Mouse (Mus musculus) brain, embryonic 14.5 days (tissue): ENCODE measurements around the gene Tmem136. TPM values are rescaled to one million over a fixed set of nuclear protein-coding genes. Genes with fewer than 3 reads are reported as not detected.

Experiments used
- DNase-seq: peaks from one replicate; pipeline ENCODE4 v3.0.0-alpha.2; 2011; ENCODE audit warnings: low read depth
- CTCF ChIP-seq: fragments of 200-500 bp; IDR thresholded peaks from 2 replicates; pipeline ENCODE4 v1.5.1; 2012; ENCODE audit warnings: inconsistent platforms, mild to moderate bottlenecking, moderate library complexity, borderline replicate concordance; ENCODE audit not compliant: insufficient read depth, insufficient read length; ENCODE audit errors: extremely low read depth
- POLR2A ChIP-seq: fragments of 200-500 bp; IDR thresholded peaks from 2 replicates; pipeline ENCODE4 v1.6.1; 2012; ENCODE audit warnings: mild to moderate bottlenecking, inconsistent platforms, borderline replicate concordance; ENCODE audit not compliant: poor library complexity, insufficient read depth, insufficient read length, severe bottlenecking; ENCODE audit errors: extremely low read depth
- polyA plus RNA-seq: library from polyadenylated mRNA; depleted of rRNA; stranded (reverse); fragments of >200 nt; gene quantifications from 2 replicates; pipeline ENCODE4 v1.2.3, GENCODE M21; 2012

The Tmem136 gene
- polyA plus RNA-seq, 1 experiment = 22.0 TPM

GRCm38 (mm10) chr9:43106426-43107186 lies 9.8 kb downstream of the Tmem136 start:
- peak; percentile 33 for DNase-seq
- TF ChIP-seq POLR2A (no peak), CTCF (no peak)

GRCm38 (mm10) chr9:43105664-43106361 lies 10.6 kb downstream of the Tmem136 start:
- no peak for TF ChIP-seq CTCF
- peak; percentile 51 for TF ChIP-seq POLR2A
- peak; percentile 98 for DNase-seq

DNA sequence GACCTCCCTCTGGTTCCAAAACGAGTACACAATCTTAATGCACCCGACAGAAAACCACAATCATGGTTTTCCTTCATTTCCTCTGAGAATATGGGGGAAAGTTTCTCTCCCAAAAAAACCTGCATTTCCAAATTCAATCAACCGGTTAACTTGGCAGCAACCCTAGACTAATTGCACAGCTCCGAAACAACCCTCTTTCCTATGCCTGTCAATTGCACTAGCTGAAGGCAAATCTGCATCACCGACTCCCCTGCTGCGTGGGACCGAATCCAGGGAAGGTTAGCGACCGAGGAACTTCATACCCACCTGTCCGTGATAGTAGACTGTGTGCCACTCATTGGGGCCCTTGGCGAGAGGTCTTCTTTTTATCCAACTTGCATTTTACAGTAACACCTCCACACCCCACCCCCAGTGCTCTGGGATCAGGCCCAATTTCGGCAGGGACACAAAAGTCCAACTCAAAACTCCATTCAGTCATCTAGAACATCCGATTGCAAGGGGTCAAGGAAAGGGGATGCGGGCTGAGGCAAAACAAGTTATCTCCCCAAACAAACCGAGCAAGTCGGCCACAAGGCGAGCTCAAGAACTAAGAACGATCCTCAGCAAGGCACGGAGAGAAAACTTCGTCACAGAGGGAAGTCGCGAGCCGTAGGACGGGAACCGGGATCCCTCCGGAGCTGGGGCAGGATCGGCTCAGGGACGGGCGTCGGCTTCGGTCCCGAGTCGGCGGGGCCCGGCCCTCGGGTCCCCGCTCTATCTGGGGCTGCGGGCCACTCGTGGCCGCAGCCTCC lies 11.3 kb downstream of the Tmem136 start:
- DNase-seq = peak; percentile 76
- TF ChIP-seq POLR2A = no peak
- no peak for TF ChIP-seq CTCF

DNA sequence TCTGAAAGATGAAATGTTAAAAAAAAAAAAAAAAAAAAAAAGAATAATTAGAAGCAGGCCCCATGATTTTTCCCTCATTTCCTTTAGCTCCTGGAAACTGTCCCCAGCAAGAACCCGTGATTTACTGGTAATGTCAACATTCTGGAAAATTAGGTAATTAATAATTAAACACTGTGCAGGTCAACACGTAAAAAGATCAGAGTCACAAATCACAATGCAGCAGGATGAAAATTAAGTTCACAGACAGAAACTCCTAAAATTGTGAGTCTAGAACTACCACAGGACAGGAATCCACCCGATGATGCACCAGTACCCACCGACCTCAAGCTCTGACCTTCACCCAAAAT lies 11.9 kb downstream of the Tmem136 start:
- no peak for DNase-seq
- TF ChIP-seq POLR2A = no peak
- TF ChIP-seq CTCF = no peak

DNA sequence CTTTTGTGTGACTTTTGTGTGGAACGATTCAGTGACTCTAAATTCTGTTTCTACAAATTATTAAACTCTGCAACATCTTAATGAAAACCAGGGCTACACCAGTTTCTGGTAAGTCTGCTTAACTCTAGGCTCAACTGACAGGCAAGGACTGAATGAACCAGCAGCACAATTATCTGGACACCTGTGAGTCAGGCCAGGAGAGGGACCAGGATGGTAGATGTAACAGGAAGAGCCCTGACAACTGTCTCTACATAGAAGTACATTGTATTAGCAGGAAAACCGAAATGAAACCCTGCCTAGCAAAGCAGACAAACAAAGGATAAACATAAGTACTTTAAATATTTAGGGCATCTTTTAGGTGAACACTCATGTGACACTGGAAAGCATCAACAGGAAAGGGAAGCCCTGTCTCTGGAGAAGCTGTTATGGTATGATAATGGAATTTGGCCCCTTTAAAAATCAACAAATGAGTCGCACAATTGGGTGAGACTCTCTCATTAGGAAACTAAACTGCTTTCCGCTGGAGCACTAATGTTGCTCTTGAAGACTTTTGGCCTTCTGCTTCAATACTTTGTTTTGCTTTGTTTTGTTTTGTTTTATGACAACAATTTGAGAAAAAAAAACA lies 12.6 kb downstream of the Tmem136 start:
- DNase-seq = no peak
- TF ChIP-seq POLR2A = no peak
- TF ChIP-seq CTCF = no peak

GRCm38 (mm10) chr9:43102931-43103330 lies 13.4 kb downstream of the Tmem136 start:
- no peak for DNase-seq
- TF ChIP-seq POLR2A (no peak), CTCF (no peak)

DNA sequence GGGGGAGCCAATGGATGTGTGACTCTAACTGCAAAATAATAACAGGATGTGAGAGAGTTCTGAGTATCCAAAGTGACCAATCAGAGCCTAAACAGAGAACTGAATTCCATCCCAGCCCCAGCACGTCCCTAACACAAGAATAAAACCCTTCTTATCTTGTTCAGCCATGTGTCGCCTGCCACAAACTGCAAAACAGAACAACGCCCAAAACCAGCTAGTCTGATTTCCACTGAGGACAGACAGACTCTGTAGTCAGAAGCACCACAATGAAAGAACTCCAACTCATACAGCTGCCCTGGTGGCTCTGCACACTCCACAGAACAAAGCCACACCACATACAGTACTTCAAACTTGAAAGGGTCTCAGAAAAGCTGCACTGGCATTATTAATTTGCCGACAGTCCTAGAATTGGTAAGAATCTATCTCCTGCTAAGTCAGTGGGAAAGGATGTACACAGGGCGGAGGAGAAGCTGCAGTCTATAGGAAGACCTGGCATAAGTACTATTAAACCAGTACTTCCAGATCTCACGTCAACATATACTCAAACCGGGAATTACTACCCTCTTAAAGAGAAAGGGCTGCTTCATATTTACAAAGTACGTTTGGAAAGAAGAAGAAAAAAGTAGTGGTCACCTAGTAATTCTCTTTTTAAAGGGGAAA lies 14.3 kb downstream of the Tmem136 start:
- TF ChIP-seq CTCF = no peak
- TF ChIP-seq POLR2A = no peak
- DNase-seq = no peak

GRCm38 (mm10) chr9:43098922-43099321 lies 17.4 kb downstream of the Tmem136 start:
- no peak for TF ChIP-seq POLR2A
- TF ChIP-seq CTCF = no peak
- no peak for DNase-seq

DNA sequence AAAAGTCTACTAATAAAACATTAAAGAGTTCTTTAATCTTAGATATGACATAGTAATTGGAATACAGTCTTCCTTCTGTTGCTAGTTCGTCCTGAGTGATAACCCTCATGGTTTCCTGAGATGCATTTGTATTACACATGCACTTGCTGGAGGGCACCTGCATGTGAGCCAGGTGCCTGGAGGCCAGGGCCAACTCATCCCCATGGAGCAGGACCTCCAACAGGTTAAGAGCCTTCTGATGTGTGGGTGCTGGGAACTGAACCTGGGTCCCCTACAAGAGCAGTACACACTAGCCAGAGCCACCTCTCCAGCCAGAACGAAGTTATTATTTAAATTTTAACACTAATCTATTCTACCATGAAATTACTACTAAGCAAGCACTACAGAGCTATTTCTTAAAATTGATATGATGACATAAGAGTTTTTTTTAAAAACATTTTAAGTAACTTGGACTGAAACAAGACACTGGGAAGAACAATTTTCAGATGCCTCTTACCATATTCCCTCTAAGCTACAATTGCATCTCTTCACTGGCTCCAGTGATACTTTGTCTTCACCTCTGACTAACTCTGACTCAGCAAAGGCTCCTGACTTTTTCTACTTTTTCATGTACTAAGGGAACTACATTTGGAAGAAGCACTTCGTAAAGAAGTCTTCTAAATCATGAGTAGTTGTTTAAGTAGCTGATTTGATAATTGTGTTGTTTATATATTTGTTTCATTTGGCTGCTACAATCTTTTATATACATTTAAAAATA lies 18.4 kb downstream of the Tmem136 start:
- no peak for TF ChIP-seq CTCF
- no peak for TF ChIP-seq POLR2A

DNA sequence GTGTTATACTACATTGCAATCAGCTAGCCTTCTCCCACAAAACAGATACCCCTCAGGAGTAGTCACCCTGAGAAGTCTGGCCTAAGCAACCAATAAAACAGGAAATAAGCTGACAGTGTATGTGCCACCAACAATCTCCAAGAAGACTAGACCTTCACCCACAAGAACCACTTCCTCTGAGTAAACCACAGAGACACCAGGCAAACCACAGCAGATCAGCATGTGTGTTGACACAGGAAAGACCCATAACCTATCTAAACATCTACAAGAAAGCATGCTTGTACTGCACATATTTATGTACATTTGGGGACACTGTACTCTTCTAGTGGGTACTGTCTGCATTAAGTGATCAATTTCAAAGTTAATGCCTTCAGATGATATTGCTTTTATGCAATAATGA lies 20.0 kb downstream of the Tmem136 start:
- TF ChIP-seq CTCF (no peak), POLR2A (no peak)
- DNase-seq = no peak

More for the DNA sequence above, 18.4 kb downstream of the Tmem136 start:
- DNase-seq = no peak

DNA sequence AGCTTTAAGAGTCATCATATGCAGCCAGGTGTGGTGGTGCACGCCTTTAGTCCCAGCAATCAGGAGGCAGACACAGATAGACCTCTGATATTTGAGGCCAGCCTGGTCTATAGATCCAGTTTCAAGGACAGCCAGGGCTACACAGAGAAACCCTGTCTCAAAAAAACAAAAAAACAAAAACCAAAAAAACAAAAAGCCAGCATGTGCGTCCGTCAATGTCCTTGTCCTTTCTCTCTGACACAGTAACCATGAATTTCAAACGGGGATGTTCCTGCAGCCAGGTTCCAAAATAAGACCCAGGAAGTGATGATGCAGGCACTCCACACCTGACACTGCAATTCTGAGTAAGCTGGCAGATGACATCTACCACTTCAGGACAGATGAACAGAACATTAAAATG lies 21.5 kb downstream of the Tmem136 start:
- TF ChIP-seq POLR2A = no peak
- TF ChIP-seq CTCF = no peak
- DNase-seq = no peak

DNA sequence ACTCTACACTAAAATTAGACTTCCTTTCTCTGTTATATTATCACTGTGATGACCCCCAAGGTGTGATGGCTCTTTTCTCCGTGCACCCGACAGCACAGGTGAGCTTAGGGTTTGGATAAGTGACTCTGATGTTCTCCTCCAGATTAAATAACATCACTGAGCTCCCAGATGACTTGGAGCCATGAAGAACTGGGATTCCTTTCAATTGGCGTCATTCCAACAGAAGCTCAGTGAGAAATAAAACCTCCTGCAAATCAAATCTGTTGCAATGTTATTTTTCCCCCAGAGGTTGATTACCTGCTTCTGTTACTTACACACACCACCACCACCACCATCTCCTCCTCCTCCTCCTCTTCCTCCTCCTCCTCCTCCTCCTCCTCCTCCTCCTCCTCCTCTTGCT lies 22.6 kb downstream of the Tmem136 start:
- peak; percentile 65 for DNase-seq
- TF ChIP-seq POLR2A = no peak
- no peak for TF ChIP-seq CTCF
